Mouse (Mus musculus): ENCODE results near the gene Olfr1151. TPM values are rescaled to one million over a fixed set of nuclear protein-coding genes. Genes with fewer than 3 reads are reported as not detected.

Gene Olfr1151
- polyA plus RNA-seq (2014; fragmentation: Nextera tagmentation; extraction: Ambion mirVana), result not detected in 2 replicates

DNA sequence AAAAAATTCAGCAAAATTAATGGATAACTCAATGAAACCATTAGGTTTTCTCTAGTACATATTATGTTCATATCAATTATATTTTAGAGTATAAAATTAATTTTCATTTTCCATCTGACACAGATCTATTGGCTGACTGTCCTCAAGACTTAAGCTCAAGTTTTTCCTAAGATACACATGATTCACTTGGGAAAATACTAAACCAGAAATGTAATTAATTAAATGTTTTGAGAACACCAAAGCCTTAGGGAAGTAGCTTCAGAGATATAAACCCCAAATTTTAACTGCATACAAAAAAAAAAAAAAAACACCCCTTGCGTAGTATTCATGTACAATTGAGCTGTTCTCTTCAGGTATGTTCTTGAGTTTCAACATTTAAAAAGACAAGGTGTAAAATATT, at the start of gene Olfr1151:
Gene Olfr1151 (plus strand): TSS at position 301 of the 400 bp plus-strand sequence.
- H3K9ac ChIP-seq (ENCODE audit: low read length), result no peak within 1 kb of the TSS
- 80% methylated on average over 1 of the region's 1 CpGs for WGBS
- H3K27me3 ChIP-seq (ENCODE audit: control insufficient read depth, insufficient read depth, low read length), result no peaks in the 10 kb centered on the region
- no peak for ATAC-seq (ENCODE audit: insufficient number of reproducible peaks, insufficient read depth, low FRiP score, low read depth)
- H3K36me3 ChIP-seq (ENCODE audit: control insufficient read depth, insufficient read depth, low read length), result no peaks in the 10 kb centered on the region
- no peak within 1 kb of the TSS for H3K27ac ChIP-seq (replicated peaks in 1 of 2; ENCODE audit: control insufficient read depth in 1 of 2, insufficient read depth in 1 of 2, low read depth in 2 of 2, low read length in 2 of 2)
- no peaks in the 10 kb centered on the region for H3K9me3 ChIP-seq (ENCODE audit: control insufficient read depth, low read length)
- H3K4me1 ChIP-seq (ENCODE audit: control insufficient read depth in 2 of 2, insufficient read depth in 2 of 2, low read length in 2 of 2), result no peaks in the 10 kb centered on the region
- H3K4me3 ChIP-seq (ENCODE audit: control insufficient read depth in 1 of 2, insufficient read depth in 1 of 2, low read depth in 1 of 2, low read length in 2 of 2), result no peak within 1 kb of the TSS
- H3K4me2 ChIP-seq (ENCODE audit: low read length), result no peak within 1 kb of the TSS

DNA sequence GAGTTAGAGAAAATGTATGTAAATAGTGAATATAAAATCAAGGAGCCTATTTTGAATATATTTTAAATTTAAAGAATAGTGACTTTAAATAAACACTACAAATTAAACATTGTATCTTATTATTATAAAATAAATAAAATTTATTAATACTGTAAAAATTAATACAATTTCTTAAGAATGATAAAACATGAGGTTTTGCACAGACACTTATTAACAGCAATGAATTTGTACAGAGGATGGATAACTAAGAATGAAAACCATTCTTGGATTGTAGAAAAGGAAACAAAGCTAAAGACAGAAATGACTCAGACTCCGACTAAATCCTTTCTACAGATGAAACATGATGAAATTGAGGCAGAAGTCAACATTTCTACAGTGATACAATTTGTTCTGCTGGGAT, 46.1 kb upstream of the Olfr1151 start, which contains the start of gene Olfr1145:
Gene Olfr1145 (plus strand): TSS at position 301 of the 400 bp plus-strand sequence.
- ATAC-seq (ENCODE audit: insufficient number of reproducible peaks, insufficient read depth, low FRiP score, low read depth), result no peak
- no peaks in the 10 kb centered on the region for H3K4me1 ChIP-seq (ENCODE audit: control insufficient read depth in 2 of 2, insufficient read depth in 2 of 2, low read length in 2 of 2)
- H3K27ac ChIP-seq (replicated peaks in 1 of 2; ENCODE audit: control insufficient read depth in 1 of 2, insufficient read depth in 1 of 2, low read depth in 2 of 2, low read length in 2 of 2), result no peak within 1 kb of the TSS

DNA sequence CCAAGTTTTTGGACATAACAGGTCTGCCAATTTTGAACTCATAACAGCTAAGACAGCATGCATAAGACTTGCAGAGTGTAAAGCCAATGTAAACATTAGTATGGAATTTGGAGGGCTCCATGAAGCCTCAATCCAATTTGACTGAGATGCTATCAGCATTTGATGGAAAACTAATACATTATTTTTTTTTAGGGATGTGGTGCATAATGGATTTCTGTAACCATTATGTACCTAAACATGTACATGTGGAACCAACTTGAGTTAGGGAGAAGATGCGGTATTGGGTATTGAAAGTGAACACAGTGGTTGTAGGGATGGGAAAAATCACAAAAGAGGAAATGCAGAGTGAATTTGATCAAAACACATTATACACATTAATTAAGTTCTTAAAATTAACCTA, 25.4 kb upstream of the Olfr1151 start, which contains the start of gene Olfr1148:
Gene Olfr1148 (plus strand): TSS at position 301 of the 400 bp plus-strand sequence.
- no peak within 1 kb of the TSS for H3K27ac ChIP-seq (replicated peaks in 1 of 2; ENCODE audit: control insufficient read depth in 1 of 2, insufficient read depth in 1 of 2, low read depth in 2 of 2, low read length in 2 of 2)
- no peak within 1 kb of the TSS for H3K4me3 ChIP-seq (ENCODE audit: control insufficient read depth in 1 of 2, insufficient read depth in 1 of 2, low read depth in 1 of 2, low read length in 2 of 2)
- no peak within 1 kb of the TSS for H3K9ac ChIP-seq (ENCODE audit: low read length)
- no peaks in the 10 kb centered on the region for H3K36me3 ChIP-seq (ENCODE audit: control insufficient read depth, insufficient read depth, low read length)
- ATAC-seq (ENCODE audit: insufficient number of reproducible peaks, insufficient read depth, low FRiP score, low read depth), result no peak
- H3K27me3 ChIP-seq (ENCODE audit: control insufficient read depth, insufficient read depth, low read length), result no peaks in the 10 kb centered on the region
- 89% methylated on average over 1 of the region's 1 CpGs for WGBS
- no peaks in the 10 kb centered on the region for H3K9me3 ChIP-seq (ENCODE audit: control insufficient read depth, low read length)
- no peak within 1 kb of the TSS for H3K4me2 ChIP-seq (ENCODE audit: low read length)
- H3K4me1 ChIP-seq (ENCODE audit: control insufficient read depth in 2 of 2, insufficient read depth in 2 of 2, low read length in 2 of 2), result no peaks in the 10 kb centered on the region

More for the DNA sequence above, 46.1 kb upstream of the Olfr1151 start, which contains the start of gene Olfr1145:
- Histone ChIP-seq H3K27me3 (ENCODE audit: control insufficient read depth, insufficient read depth, low read length) (no peaks in the 10 kb centered on the region), H3K36me3 (ENCODE audit: control insufficient read depth, insufficient read depth, low read length) (no peaks in the 10 kb centered on the region), H3K9me3 (ENCODE audit: control insufficient read depth, low read length) (no peaks in the 10 kb centered on the region), H3K4me3 (ENCODE audit: control insufficient read depth in 1 of 2, insufficient read depth in 1 of 2, low read depth in 1 of 2, low read length in 2 of 2) (no peak within 1 kb of the TSS), H3K9ac (ENCODE audit: low read length) (no peak within 1 kb of the TSS), H3K4me2 (ENCODE audit: low read length) (no peak within 1 kb of the TSS)
- 62% methylated on average over 1 of the region's 1 CpGs for WGBS

DNA sequence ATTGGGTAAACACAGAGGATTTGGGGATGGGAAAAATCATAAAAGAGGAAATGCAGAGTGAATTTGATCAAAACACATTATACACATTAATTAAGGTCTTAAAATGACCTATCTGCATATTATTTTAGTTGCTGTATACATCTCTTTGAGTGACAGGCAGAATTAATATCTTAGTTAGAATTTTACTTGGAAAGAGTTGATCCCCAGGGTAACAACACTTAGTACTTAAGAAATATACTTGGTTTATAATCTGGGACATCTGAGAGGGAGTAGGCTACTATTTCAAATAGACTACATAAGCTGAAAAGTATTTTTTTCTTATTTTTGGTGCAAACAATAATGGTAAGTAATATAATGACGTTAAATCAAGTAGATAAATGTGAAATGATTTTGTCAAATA, 12.0 kb upstream of the Olfr1151 start, which contains the start of gene Olfr1150-ps1:
Gene Olfr1150-ps1 (plus strand): TSS at position 301 of the 400 bp plus-strand sequence.
- H3K36me3 ChIP-seq (ENCODE audit: control insufficient read depth, insufficient read depth, low read length), result no peaks in the 10 kb centered on the region
- ATAC-seq (ENCODE audit: insufficient number of reproducible peaks, insufficient read depth, low FRiP score, low read depth), result no peak
- no peaks in the 10 kb centered on the region for H3K9me3 ChIP-seq (ENCODE audit: control insufficient read depth, low read length)
- WGBS, result 62% methylated on average over 1 of the region's 1 CpGs
- no peaks in the 10 kb centered on the region for H3K4me1 ChIP-seq (ENCODE audit: control insufficient read depth in 2 of 2, insufficient read depth in 2 of 2, low read length in 2 of 2)
- H3K9ac ChIP-seq (ENCODE audit: low read length), result no peak within 1 kb of the TSS
- no peak within 1 kb of the TSS for H3K4me3 ChIP-seq (ENCODE audit: control insufficient read depth in 1 of 2, insufficient read depth in 1 of 2, low read depth in 1 of 2, low read length in 2 of 2)
- no peak within 1 kb of the TSS for H3K27ac ChIP-seq (replicated peaks in 1 of 2; ENCODE audit: control insufficient read depth in 1 of 2, insufficient read depth in 1 of 2, low read depth in 2 of 2, low read length in 2 of 2)
- H3K27me3 ChIP-seq (ENCODE audit: control insufficient read depth, insufficient read depth, low read length), result no peaks in the 10 kb centered on the region
- no peak within 1 kb of the TSS for H3K4me2 ChIP-seq (ENCODE audit: low read length)

DNA sequence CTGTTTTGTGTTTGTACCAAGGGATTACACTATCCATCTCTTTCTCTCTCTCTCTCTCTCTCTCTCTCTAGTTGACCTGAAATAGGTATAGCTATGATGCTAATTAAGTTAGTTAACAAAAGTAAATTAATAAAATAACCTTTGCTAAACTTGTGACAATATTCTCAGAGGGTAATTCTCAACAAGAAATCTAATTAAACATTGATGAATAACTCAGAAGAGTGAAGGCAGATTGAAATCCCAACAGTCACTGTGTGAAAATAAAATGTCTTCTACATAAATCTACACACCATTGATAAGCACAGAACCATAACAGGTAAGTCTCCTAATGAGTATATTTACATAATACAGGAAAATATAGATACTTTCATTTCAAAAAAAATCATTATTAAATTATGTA, 10.5 kb downstream of the Olfr1151 start, which contains the start of gene Olfr1152:
Gene Olfr1152 (plus strand): TSS at position 301 of the 400 bp plus-strand sequence.
- H3K4me2 ChIP-seq (ENCODE audit: low read length), result no peak within 1 kb of the TSS
- H3K36me3 ChIP-seq (ENCODE audit: control insufficient read depth, insufficient read depth, low read length), result no peaks in the 10 kb centered on the region
- H3K4me3 ChIP-seq (ENCODE audit: control insufficient read depth in 1 of 2, insufficient read depth in 1 of 2, low read depth in 1 of 2, low read length in 2 of 2), result no peak within 1 kb of the TSS
- H3K4me1 ChIP-seq (ENCODE audit: control insufficient read depth in 2 of 2, insufficient read depth in 2 of 2, low read length in 2 of 2), result no peaks in the 10 kb centered on the region
- H3K27ac ChIP-seq (replicated peaks in 1 of 2; ENCODE audit: control insufficient read depth in 1 of 2, insufficient read depth in 1 of 2, low read depth in 2 of 2, low read length in 2 of 2), result no peak within 1 kb of the TSS
- no peak within 1 kb of the TSS for H3K9ac ChIP-seq (ENCODE audit: low read length)
- H3K27me3 ChIP-seq (ENCODE audit: control insufficient read depth, insufficient read depth, low read length), result no peaks in the 10 kb centered on the region
- H3K9me3 ChIP-seq (ENCODE audit: control insufficient read depth, low read length), result no peaks in the 10 kb centered on the region
- no peak for ATAC-seq (ENCODE audit: insufficient number of reproducible peaks, insufficient read depth, low FRiP score, low read depth)

DNA sequence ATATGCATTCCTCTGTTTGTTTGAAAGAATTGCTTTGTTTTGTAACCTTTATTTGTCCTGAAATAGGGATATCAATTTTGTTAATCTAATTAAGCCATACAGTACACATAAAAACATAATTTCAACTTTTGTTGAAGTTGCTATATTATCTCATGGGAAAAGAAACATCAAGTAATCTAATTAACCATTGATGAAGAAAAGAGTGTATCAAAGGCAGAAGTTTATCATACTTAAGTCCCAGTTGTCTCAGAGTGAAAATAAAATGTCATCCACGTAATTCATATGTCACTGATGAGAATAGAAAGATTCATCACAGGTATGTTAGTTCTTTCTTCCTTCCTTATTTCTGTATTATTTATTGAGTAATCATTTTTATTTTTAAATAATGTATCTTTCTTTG, 39.0 kb downstream of the Olfr1151 start, which contains the start of gene Olfr1153:
Gene Olfr1153 (plus strand): TSS at position 301 of the 400 bp plus-strand sequence.
- Histone ChIP-seq H3K4me3 (ENCODE audit: control insufficient read depth in 1 of 2, insufficient read depth in 1 of 2, low read depth in 1 of 2, low read length in 2 of 2) (no peak within 1 kb of the TSS), H3K36me3 (ENCODE audit: control insufficient read depth, insufficient read depth, low read length) (no peaks in the 10 kb centered on the region), H3K9me3 (ENCODE audit: control insufficient read depth, low read length) (no peaks in the 10 kb centered on the region), H3K4me2 (ENCODE audit: low read length) (no peak within 1 kb of the TSS), H3K27me3 (ENCODE audit: control insufficient read depth, insufficient read depth, low read length) (no peaks in the 10 kb centered on the region), H3K9ac (ENCODE audit: low read length) (no peak within 1 kb of the TSS), H3K27ac (replicated peaks in 1 of 2; ENCODE audit: control insufficient read depth in 1 of 2, insufficient read depth in 1 of 2, low read depth in 2 of 2, low read length in 2 of 2) (no peak within 1 kb of the TSS), H3K4me1 (ENCODE audit: control insufficient read depth in 2 of 2, insufficient read depth in 2 of 2, low read length in 2 of 2) (no peaks in the 10 kb centered on the region)
- 65% methylated on average over 1 of the region's 1 CpGs for WGBS
- no peak for ATAC-seq (ENCODE audit: insufficient number of reproducible peaks, insufficient read depth, low FRiP score, low read depth)

DNA sequence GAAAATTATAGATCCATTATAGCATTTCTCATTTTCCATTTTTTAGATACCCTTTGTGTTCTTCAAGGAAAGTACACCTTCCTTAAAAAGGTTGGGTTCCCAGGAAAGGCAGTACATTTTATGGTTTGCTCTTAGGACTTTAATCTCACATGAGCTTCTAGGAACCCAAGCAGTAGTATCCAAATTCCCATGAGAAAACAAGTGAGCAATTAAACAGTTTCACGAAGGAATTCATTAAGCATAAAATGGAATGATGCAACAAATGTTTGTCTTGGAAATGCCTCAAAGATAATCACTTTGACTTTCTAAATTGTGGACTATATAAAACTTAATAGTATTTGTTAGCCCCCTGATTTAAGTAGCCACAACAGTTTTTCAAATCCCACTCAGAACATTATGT, 49.4 kb downstream of the Olfr1151 start, which contains the start of gene Olfr1154:
Gene Olfr1154 (minus strand): TSS at position 101 of the 400 bp plus-strand sequence.
- Histone ChIP-seq H3K9me3 (ENCODE audit: control insufficient read depth, low read length) (no peaks in the 10 kb centered on the region), H3K27me3 (ENCODE audit: control insufficient read depth, insufficient read depth, low read length) (no peaks in the 10 kb centered on the region), H3K4me1 (ENCODE audit: control insufficient read depth in 2 of 2, insufficient read depth in 2 of 2, low read length in 2 of 2) (no peaks in the 10 kb centered on the region), H3K9ac (ENCODE audit: low read length) (no peak within 1 kb of the TSS), H3K27ac (replicated peaks in 1 of 2; ENCODE audit: control insufficient read depth in 1 of 2, insufficient read depth in 1 of 2, low read depth in 2 of 2, low read length in 2 of 2) (no peak within 1 kb of the TSS), H3K4me2 (ENCODE audit: low read length) (no peak within 1 kb of the TSS), H3K36me3 (ENCODE audit: control insufficient read depth, insufficient read depth, low read length) (no peaks in the 10 kb centered on the region), H3K4me3 (ENCODE audit: control insufficient read depth in 1 of 2, insufficient read depth in 1 of 2, low read depth in 1 of 2, low read length in 2 of 2) (no peak within 1 kb of the TSS)
- WGBS, result 81% methylated on average over 1 of the region's 1 CpGs
- no peak for ATAC-seq (ENCODE audit: insufficient number of reproducible peaks, insufficient read depth, low FRiP score, low read depth)
